Mouse (Mus musculus) liver, adult 2 months (tissue): ENCODE measurements around the gene Syn3. TPM values are rescaled to one million over a fixed set of nuclear protein-coding genes. Genes with fewer than 3 reads are reported as not detected.

Source experiments
- DNase-seq: peaks from one replicate; pipeline ENCODE4 v3.0.0-alpha.2; 2011; ENCODE audit warnings: low read depth, low spot score; ENCODE audit errors: extremely low read depth
- H3K27ac ChIP-seq: fragments of 200-500 bp; replicated peaks from 2 replicates; pipeline ENCODE4 v1.5.1; 2012; ENCODE audit warnings: low read depth, mild to moderate bottlenecking, control low read depth, inconsistent platforms, low read length; ENCODE audit not compliant: insufficient read depth
- H3K27me3 ChIP-seq: fragments of 200-500 bp; 2 replicates; pipeline ENCODE4 v1.6.1; 2012; ENCODE audit warnings: mild to moderate bottlenecking, moderate library complexity, low read length, inconsistent platforms; ENCODE audit not compliant: control insufficient read depth, insufficient read depth
- H3K36me3 ChIP-seq: fragments of 200-500 bp; 2 replicates; pipeline ENCODE4 v1.6.1; 2012; ENCODE audit warnings: low read length, inconsistent platforms; ENCODE audit not compliant: control insufficient read depth, insufficient read depth
- H3K4me1 ChIP-seq: fragments of 200-500 bp; 2 replicates; pipeline ENCODE4 v1.6.1; 2011; ENCODE audit warnings: low read length; ENCODE audit not compliant: control insufficient read depth, insufficient read depth
- H3K4me3 ChIP-seq: fragments of 200-500 bp; 2 replicates; pipeline ENCODE4 v1.5.1; 2011; ENCODE audit warnings: low read depth, mild to moderate bottlenecking, control low read depth, low read length, moderate library complexity; ENCODE audit not compliant: insufficient read depth
- H3K79me2 ChIP-seq: fragments of 200-500 bp; 2 replicates; pipeline ENCODE4 v1.6.1; 2012; ENCODE audit warnings: inconsistent platforms, mild to moderate bottlenecking, low read length, moderate library complexity; ENCODE audit not compliant: control insufficient read depth, insufficient read depth
- H3K9ac ChIP-seq: fragments of 200-500 bp; 2 replicates; pipeline ENCODE4 v1.6.1; 2012; ENCODE audit warnings: low read depth, mild to moderate bottlenecking, control low read depth, inconsistent platforms, low read length
- CTCF ChIP-seq: fragments of 200-500 bp; IDR thresholded peaks from 2 replicates; pipeline ENCODE4 v1.5.1; 2011; ENCODE audit warnings: low read depth, low read length, control low read depth
- POLR2A ChIP-seq: fragments of 200-500 bp; IDR thresholded peaks from 2 replicates; pipeline ENCODE4 v1.6.1; 2011; ENCODE audit warnings: low read length, control low read depth; ENCODE audit not compliant: insufficient read depth; ENCODE audit errors: extremely low read depth
- WGBS: fragments of 180-500 bp; shearing (Covaris S2); methylation state at CpG from one replicate; pipeline ENCODE4 v1.1.7; 2018; 5-methylcytosine and 5-hydroxymethylcytosine counted together
- polyA plus RNA-seq: library from polyadenylated mRNA; depleted of rRNA; stranded (reverse); fragments of >200 nt; gene quantifications from 2 replicates; pipeline ENCODE4 v1.2.3, GENCODE M21; 2012
- total RNA-seq: library from RNA; depleted of rRNA; stranded (reverse); fragments of >200 nt; gene quantifications from 2 replicates; pipeline ENCODE4 v1.2.3, GENCODE M21; 2014

The Syn3 gene
- total and polyA plus RNA-seq, 2 experiments = 0.81 to 0.83 TPM

DNA sequence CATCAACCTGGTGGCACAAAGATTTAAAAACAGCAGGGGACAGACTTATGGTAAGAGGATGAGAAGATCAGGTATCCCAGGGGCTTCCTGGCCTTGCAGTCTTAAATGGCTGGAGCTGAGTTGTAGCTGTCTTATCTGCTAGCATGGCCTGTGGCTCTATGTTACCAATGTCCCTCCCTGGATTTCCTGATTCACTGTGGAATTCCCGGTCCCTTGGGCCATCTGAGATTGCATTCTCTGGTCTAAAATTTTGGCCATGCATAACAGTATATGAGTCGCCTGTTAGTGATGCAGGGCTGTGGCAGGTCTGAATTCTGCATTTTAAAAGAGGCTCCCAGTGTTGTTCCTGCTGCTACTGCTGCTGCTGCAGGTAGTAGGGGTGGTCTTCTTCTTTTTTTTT, 382.4 kb downstream of the Syn3 start:
- Histone ChIP-seq H3K27me3 (no peaks in the 10 kb centered on the region), H3K9ac (no peak overlapping the region), H3K36me3 (no peaks in the 10 kb centered on the region), H3K79me2 (no peaks in the 10 kb centered on the region), H3K4me1 (no peaks in the 10 kb centered on the region), H3K27ac (no peak overlapping the region), H3K4me3 (no peak overlapping the region)
- TF ChIP-seq CTCF (no peak), POLR2A (no peak)
- WGBS = 73% methylated on average over 2 of the region's 2 CpGs
- DNase-seq = no peak

DNA sequence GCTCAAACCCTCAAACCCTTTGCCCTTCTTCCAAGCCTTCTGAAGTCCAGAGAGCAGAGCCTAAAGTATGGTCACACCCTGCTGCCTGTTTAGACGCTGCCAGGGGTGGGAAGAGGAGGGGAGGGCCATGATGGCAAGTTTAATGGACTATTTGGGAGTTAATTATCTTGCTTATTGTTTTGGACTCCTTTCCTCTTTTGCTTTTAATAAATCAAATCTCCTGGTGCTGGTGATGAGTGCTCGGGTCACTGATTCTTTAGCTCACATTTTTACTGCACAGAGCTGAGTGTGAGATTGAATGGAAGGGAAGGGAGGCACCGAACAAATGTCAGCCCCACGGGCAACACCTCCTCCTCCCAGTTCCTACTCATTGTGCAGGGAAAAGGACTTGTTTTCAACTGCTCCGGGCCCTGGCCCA, 384.3 kb downstream of the Syn3 start:
- H3K4me3 ChIP-seq = no peak overlapping the region
- no peak for TF ChIP-seq CTCF
- TF ChIP-seq POLR2A = no peak
- no peak for DNase-seq
- H3K27ac ChIP-seq = no peak overlapping the region
- no peaks in the 10 kb centered on the region for H3K79me2 ChIP-seq
- WGBS = 79% methylated on average over 5 of the region's 5 CpGs
- no peak overlapping the region for H3K9ac ChIP-seq
- no peaks in the 10 kb centered on the region for H3K4me1 ChIP-seq
- H3K27me3 ChIP-seq = no peaks in the 10 kb centered on the region
- H3K36me3 ChIP-seq = no peaks in the 10 kb centered on the region

DNA sequence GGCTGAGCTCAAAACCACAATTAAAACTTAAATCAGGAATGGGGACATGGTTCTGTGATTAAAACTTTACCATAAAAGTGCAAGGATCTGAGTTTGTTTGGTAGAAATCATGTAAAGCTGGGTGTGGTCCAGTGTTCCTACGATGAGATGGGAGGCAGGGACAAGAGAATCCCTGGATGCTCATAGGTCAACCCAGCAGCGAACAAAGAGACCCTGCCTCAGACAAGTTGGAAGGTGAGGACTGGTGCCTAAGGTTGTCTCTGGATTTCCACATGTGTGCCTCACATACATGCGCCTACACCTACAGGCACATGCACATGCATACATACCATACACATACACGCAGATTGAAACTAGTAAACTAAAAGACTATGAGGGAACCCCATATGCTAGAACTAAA, 389.9 kb downstream of the Syn3 start:
- DNase-seq = no peak
- Histone ChIP-seq H3K4me3 (no peak overlapping the region), H3K9ac (no peak overlapping the region), H3K4me1 (no peaks in the 10 kb centered on the region), H3K36me3 (no peaks in the 10 kb centered on the region), H3K79me2 (no peaks in the 10 kb centered on the region), H3K27me3 (no peaks in the 10 kb centered on the region), H3K27ac (no peak overlapping the region)
- 93% methylated on average over 4 of the region's 4 CpGs for WGBS
- TF ChIP-seq CTCF = no peak
- no peak for TF ChIP-seq POLR2A

DNA sequence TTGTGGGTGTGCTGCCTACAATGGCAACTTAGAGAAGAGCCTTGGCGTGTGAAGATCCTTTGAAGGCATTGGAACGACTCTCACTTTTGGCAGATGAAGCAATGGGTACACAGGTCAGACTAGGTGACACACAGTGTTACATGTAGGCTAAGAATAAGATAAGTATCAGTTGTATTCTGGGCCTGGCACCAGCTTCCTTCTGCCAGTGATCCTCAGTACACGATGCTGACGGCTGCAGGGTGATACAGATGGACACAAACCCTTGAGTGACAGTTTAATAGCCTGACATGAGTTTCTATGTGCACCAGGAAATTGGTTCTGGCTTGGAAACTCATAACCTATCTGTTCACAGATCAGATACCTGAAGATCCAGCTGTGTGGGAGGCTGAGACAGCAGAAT, 391.0 kb downstream of the Syn3 start:
- H3K9ac ChIP-seq = no peak overlapping the region
- H3K27me3 ChIP-seq = no peaks in the 10 kb centered on the region
- H3K36me3 ChIP-seq = no peaks in the 10 kb centered on the region
- TF ChIP-seq CTCF (no peak), POLR2A (no peak)
- H3K4me1 ChIP-seq = no peaks in the 10 kb centered on the region
- no peak overlapping the region for H3K27ac ChIP-seq
- DNase-seq = no peak
- no peak overlapping the region for H3K4me3 ChIP-seq
- 76% methylated on average over 4 of the region's 4 CpGs for WGBS
- H3K79me2 ChIP-seq = no peaks in the 10 kb centered on the region

DNA sequence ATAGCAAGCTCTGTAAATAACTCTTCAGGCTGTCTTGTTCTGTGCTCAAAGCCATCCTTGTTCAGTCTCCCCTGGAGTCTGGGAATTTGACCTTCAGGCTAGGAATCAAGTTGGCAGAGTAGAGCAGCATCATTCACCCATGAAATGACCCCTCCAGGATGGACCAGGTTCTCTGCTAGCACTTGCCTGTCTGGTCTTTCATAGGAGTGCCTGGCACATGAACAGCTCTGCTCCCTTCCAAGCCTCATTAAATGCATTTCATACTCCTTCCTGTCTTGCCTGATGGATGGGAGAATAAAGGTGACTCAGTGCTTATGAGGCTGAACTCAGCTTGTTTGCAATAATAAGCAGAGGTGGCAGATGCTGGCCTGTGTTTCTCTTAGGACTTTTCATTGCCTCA, 394.7 kb downstream of the Syn3 start:
- Histone ChIP-seq H3K27me3 (no peaks in the 10 kb centered on the region), H3K27ac (no peak overlapping the region), H3K4me3 (no peak overlapping the region), H3K9ac (no peak overlapping the region), H3K4me1 (no peaks in the 10 kb centered on the region), H3K79me2 (no peaks in the 10 kb centered on the region), H3K36me3 (no peaks in the 10 kb centered on the region)
- TF ChIP-seq CTCF = no peak
- TF ChIP-seq POLR2A = no peak
- no peak for DNase-seq

DNA sequence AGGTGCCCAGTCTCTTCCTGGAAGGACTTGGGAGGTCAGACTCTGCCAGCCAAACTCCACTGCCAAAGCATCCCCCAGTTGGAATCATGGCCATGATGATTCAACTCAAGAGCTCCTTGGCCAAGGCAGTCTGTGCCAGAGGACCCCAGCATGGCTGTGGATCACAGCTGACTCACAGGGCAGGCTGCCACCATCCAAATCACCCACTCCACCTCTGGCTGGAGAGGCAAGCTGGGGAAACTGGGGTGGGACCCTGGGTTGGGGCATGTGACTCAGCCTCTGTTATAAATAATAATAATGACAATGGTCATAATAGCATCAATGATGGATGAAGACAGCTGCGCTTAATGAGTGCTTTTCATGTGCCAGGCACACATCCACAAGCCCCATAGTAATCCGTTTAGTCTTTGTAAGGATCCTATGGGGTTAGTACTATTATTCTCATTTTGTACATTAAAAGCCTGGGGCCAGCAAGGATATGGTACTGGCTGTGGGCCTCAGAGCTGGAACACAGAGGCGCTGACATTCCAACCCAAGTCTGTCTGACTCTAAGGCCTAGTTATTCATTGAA, 398.3 kb downstream of the Syn3 start:
- no peaks in the 10 kb centered on the region for H3K36me3 ChIP-seq
- no peaks in the 10 kb centered on the region for H3K79me2 ChIP-seq
- TF ChIP-seq POLR2A (no peak), CTCF (no peak)
- H3K27ac ChIP-seq = no peak overlapping the region
- no peak for DNase-seq
- H3K4me3 ChIP-seq = no peak overlapping the region
- no peaks in the 10 kb centered on the region for H3K27me3 ChIP-seq
- H3K4me1 ChIP-seq = no peaks in the 10 kb centered on the region
- 92% methylated on average over 3 of the region's 3 CpGs for WGBS
- H3K9ac ChIP-seq = no peak overlapping the region
